Mouse (Mus musculus) liver (tissue): Measurements from ENCODE around the gene 1700019N19Rik.

Experiments
- DNase-seq: peaks from one replicate; pipeline ENCODE4 v3.0.0-alpha.2; 2020; ENCODE audit warnings: mixed read lengths

1700019N19Rik gene

GRCm38 (mm10) chr19:58805191-58805779, 11.0 kb upstream of the 1700019N19Rik start:
- DNase-seq: no peak

- DNase-seq: no peak
Measured at GRCm38 (mm10) chr19:58795114-58795669, 931 bp upstream of the 1700019N19Rik start.

GRCm38 (mm10) chr19:58789194-58789593, 5.1 kb downstream of the 1700019N19Rik start:
- no peak for DNase-seq

- no peak for DNase-seq
Measured at GRCm38 (mm10) chr19:58783938-58784337, 10.3 kb downstream of the 1700019N19Rik start.

GRCm38 (mm10) chr19:58781566-58781965, 12.7 kb downstream of the 1700019N19Rik start:
- DNase-seq: no peak

GRCm38 (mm10) chr19:58776461-58776860, 17.8 kb downstream of the 1700019N19Rik start:
- DNase-seq: no peak

GRCm38 (mm10) chr19:58767329-58767728, 26.9 kb downstream of the 1700019N19Rik start:
- no peak for DNase-seq

GRCm38 (mm10) chr19:58762848-58763541, 31.3 kb downstream of the 1700019N19Rik start:
- peak; percentile 56 for DNase-seq

GRCm38 (mm10) chr19:58762316-58762715, 31.9 kb downstream of the 1700019N19Rik start:
- DNase-seq: no peak

- DNase-seq: peak; percentile 57
Measured at GRCm38 (mm10) chr19:58759423-58759822, 34.8 kb downstream of the 1700019N19Rik start, which contains the start of gene Pnliprp2. TSS of gene Pnliprp2 (plus strand) at chr19:58759719.

- no peak for DNase-seq
Measured at GRCm38 (mm10) chr19:58758871-58759270, 35.4 kb downstream of the 1700019N19Rik start.

GRCm38 (mm10) chr19:58751504-58751903, 42.8 kb downstream of the 1700019N19Rik start:
- no peak for DNase-seq

GRCm38 (mm10) chr19:58750822-58751221, 43.4 kb downstream of the 1700019N19Rik start:
- DNase-seq: no peak

GRCm38 (mm10) chr19:58747498-58748000, 46.7 kb downstream of the 1700019N19Rik start:
- DNase-seq: no peak

- no peak for DNase-seq
Measured at GRCm38 (mm10) chr19:58743736-58744135, 50.5 kb downstream of the 1700019N19Rik start.

GRCm38 (mm10) chr19:58742711-58743110, 51.5 kb downstream of the 1700019N19Rik start:
- no peak for DNase-seq

GRCm38 (mm10) chr19:58741036-58741435, 53.2 kb downstream of the 1700019N19Rik start:
- no peak for DNase-seq

- DNase-seq: no peak
Measured at GRCm38 (mm10) chr19:58738111-58738510, 56.1 kb downstream of the 1700019N19Rik start.
